Mouse (Mus musculus): ENCODE measurements at regions not wholly inside any gene's neighbourhood (a gene's known extent, or its start where the extent isn't known, plus 50 kb on each side); places are given as distances from the start of the nearest gene placed in this dataset.

GRCm38 (mm10) chr9:27558286-27558685 lies 161.7 kb downstream of the Spata19 start:
- no peak for TF ChIP-seq RAD21 (IDR thresholded peaks at IDR 0.05; ENCODE audit: low read depth, low read length)
- no peak for TF ChIP-seq GABPA (IDR thresholded peaks at IDR 0.05; ENCODE audit: low read depth, low read length)
- no peak for TF ChIP-seq NRF1 (IDR thresholded peaks at IDR 0.05; ENCODE audit: insufficient read depth, low read depth, low read length, poor library complexity, severe bottlenecking)
- TF ChIP-seq BHLHE40 (IDR thresholded peaks at IDR 0.05; ENCODE audit: borderline replicate concordance, low read depth, low read length) = no peak
- no peak for TF ChIP-seq TAL1 (IDR thresholded peaks at IDR 0.05; ENCODE audit: low read length)
- H3K9ac ChIP-seq (ENCODE audit: control insufficient read depth, low read depth, low read length, poor library complexity, severe bottlenecking) = no peak overlapping the region

DNA sequence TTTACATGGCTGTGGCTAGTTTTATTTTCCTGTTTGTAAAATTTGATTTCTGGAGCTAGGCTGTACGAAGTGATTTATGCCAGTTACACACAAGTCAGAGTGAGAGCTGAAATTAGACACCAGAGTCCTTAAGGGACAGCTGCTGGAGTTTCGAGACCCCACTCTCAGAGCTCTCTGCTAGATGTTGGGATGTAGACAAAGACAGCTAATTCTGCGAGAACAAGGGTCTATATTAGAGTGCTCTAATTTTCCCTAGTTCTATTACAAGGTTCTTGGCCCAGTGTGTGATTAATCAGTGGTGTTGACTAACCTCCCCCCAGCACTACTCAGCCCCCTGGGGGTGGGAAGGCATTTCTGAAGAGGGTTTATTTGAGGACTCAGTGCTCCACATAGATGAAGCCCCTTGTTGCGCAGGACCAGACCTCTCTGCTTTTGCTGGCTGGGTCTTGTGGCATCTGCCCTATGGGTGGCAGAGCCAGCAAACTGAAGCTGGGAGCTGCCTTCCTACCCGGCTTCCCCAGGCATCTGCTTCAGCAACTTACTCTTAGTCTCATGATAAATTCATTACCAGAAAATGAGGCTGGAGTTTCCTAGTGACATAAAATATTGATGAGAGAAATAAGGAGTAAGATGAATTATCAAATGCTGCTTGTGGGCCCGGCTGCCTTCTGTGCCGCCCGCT lies 171.9 kb downstream of the Spata19 start:
- H3K79me2 ChIP-seq (ENCODE audit: control insufficient read depth, insufficient read depth, low read length, poor library complexity) = no peaks in the 10 kb centered on the region
- no peaks in the 10 kb centered on the region for H3K9me3 ChIP-seq (replicated peaks; ENCODE audit: insufficient read depth, low read length)
- TF ChIP-seq GATA1 (IDR thresholded peaks at IDR 0.05; ENCODE audit: low read depth, low read length) = no peak
- no peak for TF ChIP-seq RCOR1 (IDR thresholded peaks at IDR 0.05; ENCODE audit: low read depth, low read length)
- TF ChIP-seq HCFC1 (IDR thresholded peaks at IDR 0.05; ENCODE audit: low read depth, low read length) = no peak
- TF ChIP-seq ETS1 (IDR thresholded peaks at IDR 0.05; ENCODE audit: low read depth, low read length) = no peak
- TF ChIP-seq ZC3H11A (IDR thresholded peaks at IDR 0.05; ENCODE audit: low read depth, low read length) = no peak
- TF ChIP-seq POLR2AphosphoS5 (IDR thresholded peaks at IDR 0.05; ENCODE audit: borderline replicate concordance, low read depth, low read length) = no peak
- TF ChIP-seq TBP (IDR thresholded peaks at IDR 0.05; ENCODE audit: low read depth, low read length) = no peak
- TF ChIP-seq POLR2AphosphoS2 (IDR thresholded peaks at IDR 0.05; ENCODE audit: low read length) = no peak
- TF ChIP-seq NRF1 (IDR thresholded peaks at IDR 0.05; ENCODE audit: insufficient read depth, low read depth, low read length, poor library complexity, severe bottlenecking) = no peak
- H3K4me1 ChIP-seq (ENCODE audit: control insufficient read depth in 1 of 2, insufficient read depth in 2 of 2, low read length in 2 of 2) = no peaks in the 10 kb centered on the region
- H3K4me3 ChIP-seq (ENCODE audit: control insufficient read depth in 1 of 2, insufficient read depth in 1 of 2, low read depth in 2 of 2, low read length in 2 of 2) = no peak overlapping the region
- DNase-seq (ENCODE audit: low read depth, low spot score) = no peak
- H3K27ac ChIP-seq (ENCODE audit: control insufficient read depth, low read depth, low read length) = no peak overlapping the region
- no peak overlapping the region for H3K9ac ChIP-seq (ENCODE audit: control insufficient read depth, low read depth, low read length, poor library complexity, severe bottlenecking)
- H3K27me3 ChIP-seq (ENCODE audit: control insufficient read depth in 1 of 2, insufficient read depth in 2 of 2, low read length in 2 of 2) = no peaks in the 10 kb centered on the region
- H3K36me3 ChIP-seq (ENCODE audit: control insufficient read depth in 1 of 2, insufficient read depth in 2 of 2, low read length in 2 of 2) = no peaks in the 10 kb centered on the region

More at GRCm38 (mm10) chr9:27558286-27558685, 161.7 kb downstream of the Spata19 start:
- DNase-seq (ENCODE audit: low read depth, low spot score) = no peak
- H3K79me2 ChIP-seq (ENCODE audit: control insufficient read depth, insufficient read depth, low read length, poor library complexity) = no peaks in the 10 kb centered on the region
- no peaks in the 10 kb centered on the region for H3K9me3 ChIP-seq (replicated peaks; ENCODE audit: insufficient read depth, low read length)
- no peaks in the 10 kb centered on the region for H3K27me3 ChIP-seq (ENCODE audit: control insufficient read depth in 1 of 2, insufficient read depth in 2 of 2, low read length in 2 of 2)
- no peak overlapping the region for H3K27ac ChIP-seq (ENCODE audit: control insufficient read depth, low read depth, low read length)
- no peak overlapping the region for H3K4me3 ChIP-seq (ENCODE audit: control insufficient read depth in 1 of 2, insufficient read depth in 1 of 2, low read depth in 2 of 2, low read length in 2 of 2)
- H3K4me1 ChIP-seq (ENCODE audit: control insufficient read depth in 1 of 2, insufficient read depth in 2 of 2, low read length in 2 of 2) = no peaks in the 10 kb centered on the region
- H3K36me3 ChIP-seq (ENCODE audit: control insufficient read depth in 1 of 2, insufficient read depth in 2 of 2, low read length in 2 of 2) = no peaks in the 10 kb centered on the region

DNA sequence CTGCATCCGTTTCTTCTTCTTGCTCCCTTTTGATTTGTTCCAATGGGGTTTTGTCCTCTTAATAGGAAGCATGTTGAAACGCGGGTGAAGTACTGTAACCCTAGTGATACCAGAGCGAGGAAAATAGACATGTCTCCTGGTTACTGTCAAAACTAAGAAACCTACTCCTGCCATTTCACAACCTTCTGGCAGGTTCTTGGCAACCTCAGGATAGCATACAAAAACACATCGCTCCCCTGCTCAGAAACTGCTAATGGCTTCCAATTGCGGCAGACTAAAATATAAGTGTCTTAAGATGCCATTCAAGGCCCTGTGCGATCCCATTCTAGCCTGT lies 172.4 kb downstream of the Spata19 start:
- no peak for DNase-seq (ENCODE audit: low read depth, low spot score)
- Histone ChIP-seq H3K36me3 (ENCODE audit: control insufficient read depth in 1 of 2, insufficient read depth in 2 of 2, low read length in 2 of 2) (no peaks in the 10 kb centered on the region), H3K27me3 (ENCODE audit: control insufficient read depth in 1 of 2, insufficient read depth in 2 of 2, low read length in 2 of 2) (no peaks in the 10 kb centered on the region), H3K4me1 (ENCODE audit: control insufficient read depth in 1 of 2, insufficient read depth in 2 of 2, low read length in 2 of 2) (no peaks in the 10 kb centered on the region), H3K4me3 (ENCODE audit: control insufficient read depth in 1 of 2, insufficient read depth in 1 of 2, low read depth in 2 of 2, low read length in 2 of 2) (no peak overlapping the region), H3K9ac (ENCODE audit: control insufficient read depth, low read depth, low read length, poor library complexity, severe bottlenecking) (no peak overlapping the region), H3K9me3 (replicated peaks; ENCODE audit: insufficient read depth, low read length) (no peaks in the 10 kb centered on the region), H3K79me2 (ENCODE audit: control insufficient read depth, insufficient read depth, low read length, poor library complexity) (no peaks in the 10 kb centered on the region), H3K27ac (ENCODE audit: control insufficient read depth, low read depth, low read length) (no peak overlapping the region)
- TF ChIP-seq MYB (IDR thresholded peaks at IDR 0.05; ENCODE audit: low read depth, low read length) (no peak), RCOR1 (IDR thresholded peaks at IDR 0.05; ENCODE audit: low read depth, low read length) (no peak), UBTF (IDR thresholded peaks at IDR 0.05; ENCODE audit: borderline replicate concordance, insufficient read depth, low read depth, low read length) (no peak), USF2 (IDR thresholded peaks at IDR 0.05; ENCODE audit: borderline replicate concordance in 1 of 2, insufficient read depth in 1 of 2, low read depth in 1 of 2, low read length in 2 of 2) (no peak), BHLHE40 (IDR thresholded peaks at IDR 0.05; ENCODE audit: borderline replicate concordance, low read depth, low read length) (no peak), TAL1 (IDR thresholded peaks at IDR 0.05; ENCODE audit: low read length) (no peak), MAZ (IDR thresholded peaks at IDR 0.05; ENCODE audit: low read depth, low read length) (no peak), MYC (IDR thresholded peaks at IDR 0.05; ENCODE audit: low read depth, low read length) (no peak)
